Comparison of ENCODE assay signal across 8 mouse cellular contexts in genomic region chr12:72236564-72237011, GRCm38 (mm10). TPM values are rescaled to one million over a fixed set of nuclear protein-coding genes. Genes with fewer than 3 reads are reported as not detected.
DNase-seq lines count a peak whose midpoint lies in the region; ATAC-seq and TF ChIP-seq lines count a peak whose summit lies in the region.

No protein-coding gene starts in this region.

- DNase-seq in R1 (ENCODE audit: low read depth, low spot score): peak; percentile 71
- DNase-seq in cerebellum, adult 11 months: peak; percentile 85
- peak; percentile 96 for DNase-seq in forebrain, embryonic 14.5 days (ENCODE audit: low spot score)
- peak; percentile 39 for DNase-seq in heart, postnatal 0 days (ENCODE audit: low spot score)
- DNase-seq in layer of hippocampus, postnatal 25 days (ENCODE audit: extremely low spot score in 1 of 2, low spot score in 1 of 2): peak; percentile 70 to 77
- peak; percentile 58 for DNase-seq in lung, postnatal 10 days
- peak; percentile 83 for DNase-seq in right cerebral cortex, adult 2 months (ENCODE audit: low spot score in 2 of 2)
- no peak for DNase-seq in spleen, postnatal 4 days (ENCODE audit: low spot score in 2 of 2)

- no peak for TF ChIP-seq CTCF in heart, postnatal 0 days (IDR thresholded peaks at IDR 0.05; ENCODE audit: low read depth)

- H3K9ac ChIP-seq in forebrain, embryonic 14.5 days (ENCODE audit: low read length): peak overlapping the region; percentile 98
- no peak overlapping the region; the same call in 1 of the 2 replicates for H3K9ac ChIP-seq in heart, postnatal 0 days (replicated peaks; ENCODE audit: low read depth, low read length)

- under 1% methylated on average over 56 of the region's 56 CpGs for WGBS in forebrain, embryonic 14.5 days
- WGBS in heart, postnatal 0 days: under 1% methylated on average over 56 of the region's 56 CpGs

- ATAC-seq in forebrain, embryonic 14.5 days: peak; percentile 96
- ATAC-seq in heart, postnatal 0 days (ENCODE audit: insufficient read depth, low read depth): peak; percentile 83

- peaks cover 31% of the 10 kb centered on the region for H3K4me1 ChIP-seq in forebrain, embryonic 14.5 days (ENCODE audit: control insufficient read depth, insufficient read depth, low read length)
- H3K4me1 ChIP-seq in heart, postnatal 0 days (ENCODE audit: control insufficient read depth, insufficient read depth): no peaks in the 10 kb centered on the region

- H3K27ac ChIP-seq in forebrain, embryonic 14.5 days (ENCODE audit: low read depth, low read length): peak overlapping the region; percentile 96
- no peak overlapping the region for H3K27ac ChIP-seq in heart, postnatal 0 days (ENCODE audit: low read depth)

- no peaks in the 10 kb centered on the region for H3K9me3 ChIP-seq in forebrain, embryonic 14.5 days (replicated peaks; ENCODE audit: control insufficient read depth, low read length)
- no peaks in the 10 kb centered on the region for H3K9me3 ChIP-seq in heart, postnatal 0 days (replicated peaks; ENCODE audit: control insufficient read depth, low read length)

- H3K4me2 ChIP-seq in forebrain, embryonic 14.5 days (ENCODE audit: low read length): peak overlapping the region; percentile 58
- H3K4me2 ChIP-seq in heart, postnatal 0 days (ENCODE audit: low read depth, low read length): peak overlapping the region; percentile 71

- no peak for TF ChIP-seq EP300 in heart, postnatal 0 days (IDR thresholded peaks at IDR 0.05; ENCODE audit: low read depth)

- H3K4me3 ChIP-seq in forebrain, embryonic 14.5 days (ENCODE audit: low read depth, low read length): peak overlapping the region; percentile 69
- peak overlapping the region; percentile 44 for H3K4me3 ChIP-seq in heart, postnatal 0 days (ENCODE audit: low read depth, low read length)

- 0 out of 2 replicates have a peak, but pooled peaks cover 4% of the 10 kb centered on the region for H3K36me3 ChIP-seq in forebrain, embryonic 14.5 days (ENCODE audit: control insufficient read depth, insufficient read depth, low read length)
- H3K36me3 ChIP-seq in heart, postnatal 0 days (replicated peaks; ENCODE audit: control insufficient read depth, insufficient read depth, low read length): no peaks in the 10 kb centered on the region

- H3K27me3 ChIP-seq in forebrain, embryonic 14.5 days (replicated peaks; ENCODE audit: control insufficient read depth, insufficient read depth, low read length): no peaks in the 10 kb centered on the region
- peaks cover 32% of the 10 kb centered on the region for H3K27me3 ChIP-seq in heart, postnatal 0 days (ENCODE audit: control insufficient read depth, insufficient read depth, low read length)

RNA-seq across cellular contexts. Expression of gene Ccdc175, which starts 51.8 kb away (rescaled TPM):
- not detected in 2 replicates for polyA plus RNA-seq in forebrain, embryonic 14.5 days (2014; fragmentation: Nextera tagmentation; extraction: Ambion mirVana)
- total RNA-seq in heart, postnatal 0 days (2014; rRNA removed; ENCODE audit: low replicate concordance): not detected in 2 replicates
- polyA plus RNA-seq in heart, postnatal 0 days (2015; fragmentation: Nextera tagmentation; extraction: Ambion mirVana): not detected in 2 replicates
- total RNA-seq in layer of hippocampus, postnatal 25 days (2021): not detected

Comparison
In these comparisons a context has a peak if more than half of its experiments do, and no peak if none do; other contexts are left out.
1. DNase-seq: peak in R1 (single experiment), cerebellum, adult 11 months (single experiment), forebrain, embryonic 14.5 days (single experiment), heart, postnatal 0 days (single experiment), layer of hippocampus, postnatal 25 days (2 of 2), lung, postnatal 10 days (single experiment) and right cerebral cortex, adult 2 months (2 of 2); none in spleen, postnatal 4 days (0 of 2).